Mouse (Mus musculus) megakaryocyte, adult 5-6 weeks (primary cell): ENCODE measurements around the gene Alcam. TPM values are rescaled to one million over a fixed set of nuclear protein-coding genes. Genes with fewer than 3 reads are reported as not detected.

Source experiments
- ATAC-seq: 2 replicates; pipeline ENCODE4 v1.8.0; 2016; ENCODE audit warnings: mild to moderate bottlenecking, inconsistent platforms; ENCODE audit not compliant: poor library complexity, severe bottlenecking
- total RNA-seq, 2 experiments: library from RNA; stranded (forward) in 1 of 2; stranded (reverse) in 1 of 2; fragments of 153-499, 151-499 nt in 1 of 2; fragments of 221-1000, 200-1000 nt in 1 of 2; gene quantifications; 2 replicates each; pipeline versions ENCODE4 v1.2.3 to v1.2.4; 2015 to 2017

Gene Alcam
- total RNA-seq, 2 experiments from 2014 or later, result 35.6 to 63.1 TPM

DNA sequence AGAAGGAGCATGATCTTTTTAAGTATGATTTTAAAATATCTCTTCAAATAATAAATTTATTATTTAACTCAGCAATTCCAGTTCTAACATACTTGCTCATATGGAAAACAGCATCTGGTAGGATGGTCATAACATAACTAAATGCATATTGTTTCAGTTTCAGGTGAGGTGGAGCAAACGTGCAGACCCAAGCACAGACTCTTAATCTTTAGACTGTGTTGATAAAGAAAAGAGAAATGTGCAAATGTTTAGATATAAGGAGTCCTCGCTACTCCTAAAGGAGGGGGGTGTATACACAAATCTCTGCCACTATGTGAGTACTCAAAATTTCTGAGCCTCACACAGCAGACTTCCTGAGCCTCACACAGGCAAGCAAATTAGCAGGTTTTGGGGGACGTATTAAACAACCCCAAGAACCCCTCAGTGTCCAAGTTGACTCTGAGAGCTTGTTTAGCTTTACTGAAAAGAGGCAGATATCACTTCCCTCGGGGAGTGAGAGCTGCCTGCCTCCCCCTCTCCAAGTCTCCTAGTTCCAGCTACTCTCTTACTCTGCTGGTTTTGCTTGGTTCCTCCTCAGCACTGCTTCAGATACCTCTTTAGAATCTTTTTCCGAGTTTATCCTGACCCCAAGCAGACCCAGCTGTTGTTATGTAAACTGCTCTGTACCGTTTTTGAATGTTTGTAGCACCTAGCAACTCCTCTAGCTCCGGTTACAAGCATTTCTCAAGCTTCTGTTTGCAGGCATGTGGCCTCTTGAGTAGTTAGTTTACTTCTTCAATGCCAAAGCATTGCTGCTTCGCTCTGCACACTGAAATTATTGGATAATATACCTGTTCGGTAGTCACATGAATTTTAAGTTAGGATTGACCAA, 10.0 kb downstream of the Alcam start:
- no peak; the same call in 1 of the 2 replicates for ATAC-seq

DNA sequence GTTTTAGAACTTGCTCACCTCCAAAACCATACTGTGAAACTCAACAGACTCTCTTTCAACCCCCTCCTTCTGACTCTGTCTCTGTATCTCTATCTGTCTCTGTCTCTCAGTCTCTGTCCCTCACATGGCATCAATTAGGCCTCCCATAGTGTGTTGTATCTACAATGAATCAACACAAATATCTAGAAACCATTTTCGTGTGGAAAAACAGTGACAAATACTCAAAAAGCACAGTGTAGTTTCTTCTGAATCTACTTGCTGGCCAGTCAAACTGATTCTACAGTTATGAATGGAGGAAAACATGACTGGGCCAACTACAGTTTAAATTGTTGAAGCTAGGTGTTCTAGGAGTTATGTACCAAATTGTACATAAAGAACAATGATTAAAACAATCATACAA, 10.8 kb downstream of the Alcam start:
- no peak for ATAC-seq

GRCm38 (mm10) chr16:52439600-52439999, 14.3 kb downstream of the Alcam start:
- no peak for ATAC-seq

DNA sequence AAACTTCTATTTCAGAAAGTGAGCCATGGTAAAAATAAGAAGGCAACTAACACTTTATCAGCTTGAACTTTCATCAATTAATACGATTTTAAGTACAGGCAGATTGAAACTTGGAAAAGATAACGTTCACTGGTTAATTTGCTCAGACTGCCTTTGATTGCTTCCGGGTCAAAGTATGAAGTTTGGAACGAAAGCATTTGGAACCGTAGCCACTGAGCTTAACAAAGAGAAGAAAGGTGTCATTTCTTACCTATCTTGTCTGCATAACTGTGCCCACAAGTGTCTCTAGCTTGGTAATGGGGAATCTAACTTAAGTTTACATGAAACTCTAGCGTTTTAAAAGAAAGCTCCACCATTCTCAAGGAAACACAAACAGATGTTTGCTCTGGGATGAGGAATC, 14.9 kb downstream of the Alcam start:
- ATAC-seq, result no peak

DNA sequence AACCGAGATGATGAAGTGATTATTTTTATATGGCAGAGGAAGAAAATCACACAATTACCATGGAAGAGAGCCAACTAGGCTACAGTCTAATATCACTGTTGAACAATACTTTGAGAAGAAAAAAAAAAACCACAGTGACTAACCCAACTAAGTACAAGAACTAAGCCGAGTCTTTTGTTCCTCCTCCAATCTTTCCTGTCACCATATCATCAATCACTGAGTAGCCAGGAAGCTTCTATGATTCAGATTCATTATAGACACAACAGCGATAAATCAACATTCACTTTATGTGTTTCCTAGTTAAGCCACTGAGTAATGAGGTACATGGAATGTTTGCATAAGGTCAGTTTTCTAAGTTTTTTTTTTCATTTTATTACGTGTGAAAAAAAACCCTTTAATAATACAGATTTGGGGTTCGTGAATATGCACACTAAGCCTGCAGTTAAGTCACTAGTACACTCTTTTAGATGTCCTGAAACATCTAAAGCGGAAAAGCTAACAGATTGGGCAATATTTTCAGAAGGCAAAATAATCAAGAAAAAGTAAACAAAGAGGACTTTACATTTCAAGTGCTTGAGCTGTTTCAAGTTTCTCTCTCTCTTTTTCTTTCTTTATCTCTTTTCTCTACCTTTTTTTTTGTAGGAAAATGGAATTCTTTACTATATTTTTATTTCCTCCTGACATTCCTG, 15.5 kb downstream of the Alcam start:
- ATAC-seq, result no peak

DNA sequence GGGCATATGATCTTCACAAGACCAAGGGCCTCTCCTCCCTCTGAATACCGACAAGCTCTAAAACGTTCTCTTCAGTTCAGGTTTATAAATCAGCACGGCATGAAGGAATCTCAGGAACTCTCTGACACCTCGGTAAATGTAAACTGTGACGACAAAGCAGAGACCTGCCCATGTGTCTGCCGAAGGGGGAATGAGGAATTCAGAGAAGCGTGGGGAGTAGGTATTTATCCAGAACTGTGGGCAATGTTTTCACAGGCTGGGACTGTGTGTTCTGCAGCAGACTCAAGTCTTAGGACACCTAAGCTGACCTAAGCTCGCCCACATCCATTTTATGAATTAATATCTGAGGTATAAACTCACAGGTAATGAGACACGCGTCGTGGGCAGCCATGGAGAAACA, 20.7 kb downstream of the Alcam start:
- ATAC-seq, result no peak

GRCm38 (mm10) chr16:52432072-52432471, 21.8 kb downstream of the Alcam start:
- ATAC-seq, result peak; percentile 51; the same call in 1 of the 2 replicates

DNA sequence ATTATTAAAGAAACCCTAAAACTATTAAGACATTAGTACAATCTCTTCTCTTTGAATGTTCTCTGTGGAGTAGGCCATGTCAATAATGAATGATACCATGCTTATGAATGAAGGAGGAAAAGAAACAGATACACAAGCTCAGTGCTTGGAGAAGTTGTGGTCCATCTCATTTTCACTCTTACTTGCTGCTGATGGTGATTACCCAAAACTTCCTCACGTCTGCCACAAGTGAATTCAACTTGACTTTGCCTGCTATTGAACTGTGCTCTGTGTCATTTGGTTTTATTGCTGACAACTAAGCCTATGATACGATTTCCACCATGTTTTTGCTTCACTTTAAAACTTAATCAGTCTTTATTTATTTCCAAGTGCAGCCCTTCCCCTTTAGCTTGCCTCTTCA, 22.3 kb downstream of the Alcam start:
- peak; percentile 73 for ATAC-seq

- ATAC-seq, result no peak
Observed at GRCm38 (mm10) chr16:52430073-52430472, 23.8 kb downstream of the Alcam start.

- ATAC-seq, result no peak
Observed at GRCm38 (mm10) chr16:52429661-52430060, 24.2 kb downstream of the Alcam start.

GRCm38 (mm10) chr16:52428505-52428904, 25.4 kb downstream of the Alcam start:
- ATAC-seq, result no peak

- ATAC-seq, result peak; percentile 68
Observed at GRCm38 (mm10) chr16:52418568-52419158, 35.2 kb downstream of the Alcam start.

GRCm38 (mm10) chr16:52417982-52418381, 35.9 kb downstream of the Alcam start:
- peak; percentile 76 for ATAC-seq

GRCm38 (mm10) chr16:52417146-52417545, 36.7 kb downstream of the Alcam start:
- peak; percentile 45 for ATAC-seq

GRCm38 (mm10) chr16:52413714-52414113, 40.2 kb downstream of the Alcam start:
- peak; percentile 61 for ATAC-seq

DNA sequence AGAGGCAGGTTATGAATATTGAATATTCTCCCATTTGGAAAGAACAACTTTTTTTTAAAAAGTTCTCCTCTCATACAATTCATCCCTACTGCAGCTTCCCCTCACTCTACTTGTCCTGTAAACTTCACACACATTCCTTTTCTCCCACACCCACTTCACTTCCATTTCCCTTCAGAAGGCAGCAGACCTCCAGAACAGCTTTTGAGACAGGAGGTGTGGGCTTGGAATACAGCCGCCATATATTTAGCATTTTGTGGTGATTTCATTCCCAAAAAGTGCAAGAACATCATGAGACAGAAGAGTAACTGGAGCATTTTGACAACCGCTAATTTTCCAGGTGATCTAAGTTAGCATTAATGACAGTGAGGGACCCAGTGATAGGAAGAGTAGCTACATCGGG, 47.8 kb downstream of the Alcam start:
- no peak for ATAC-seq

DNA sequence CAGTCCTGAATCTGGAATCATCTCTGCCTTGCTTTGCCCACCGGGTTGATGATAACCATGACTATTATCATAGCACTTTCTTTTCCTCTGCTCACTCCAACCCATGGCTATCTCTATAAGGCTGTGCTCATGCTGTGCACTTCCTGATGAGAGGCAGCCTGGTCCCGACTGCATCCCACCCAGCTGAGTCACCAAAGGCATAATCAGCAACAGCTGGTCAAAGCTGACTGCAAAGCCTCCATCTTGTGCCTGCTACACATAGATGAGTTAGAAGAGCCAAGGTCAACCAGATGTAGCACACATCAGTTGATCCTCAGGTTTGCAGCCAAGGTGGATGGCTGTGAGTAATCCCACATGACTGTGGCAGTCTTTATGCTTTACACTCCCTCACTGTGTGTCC, 48.6 kb downstream of the Alcam start:
- no peak for ATAC-seq

GRCm38 (mm10) chr16:52399112-52399511, 54.8 kb downstream of the Alcam start:
- ATAC-seq, result no peak

GRCm38 (mm10) chr16:52386781-52387300, 67.0 kb downstream of the Alcam start:
- no peak for ATAC-seq

DNA sequence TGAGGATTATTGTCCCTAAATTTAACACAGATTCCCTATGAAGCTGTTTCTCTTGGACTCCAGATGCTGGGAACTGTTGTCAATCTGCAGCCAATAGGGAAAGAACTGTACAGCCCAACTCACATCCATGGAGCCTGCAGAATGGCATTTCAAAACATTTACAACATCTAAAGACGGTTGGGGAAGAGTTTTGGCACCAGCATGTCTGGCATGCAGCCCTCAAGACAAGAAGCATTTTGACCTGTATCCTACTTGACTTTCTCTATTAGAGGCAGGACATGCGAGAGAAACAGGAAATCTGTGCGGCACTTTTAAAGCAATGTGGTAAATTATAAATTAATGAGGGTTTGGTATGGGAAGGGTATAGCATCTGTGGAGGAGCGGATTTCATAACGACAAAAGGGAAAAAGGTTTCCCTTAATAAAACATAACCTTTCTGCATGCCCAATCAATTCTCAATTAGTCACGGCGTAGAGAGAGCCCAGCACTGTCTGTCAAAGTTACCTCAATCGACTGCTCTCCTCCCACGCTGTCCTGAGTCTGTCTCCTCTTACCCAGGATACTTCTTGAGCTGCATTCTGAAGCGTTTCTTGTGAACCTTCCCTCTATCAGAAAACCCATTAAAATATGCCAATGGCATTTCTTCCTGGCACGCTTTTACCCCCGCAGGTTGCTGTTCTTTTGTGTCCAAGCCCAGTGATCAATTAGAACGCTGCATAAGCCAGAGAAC, 70.3 kb downstream of the Alcam start:
- ATAC-seq, result no peak
